Mouse (Mus musculus): ENCODE measurements at regions not wholly inside any gene's neighbourhood (a gene's known extent, or its start where the extent isn't known, plus 50 kb on each side); places are given as distances from the start of the nearest gene placed in this dataset.

DNA sequence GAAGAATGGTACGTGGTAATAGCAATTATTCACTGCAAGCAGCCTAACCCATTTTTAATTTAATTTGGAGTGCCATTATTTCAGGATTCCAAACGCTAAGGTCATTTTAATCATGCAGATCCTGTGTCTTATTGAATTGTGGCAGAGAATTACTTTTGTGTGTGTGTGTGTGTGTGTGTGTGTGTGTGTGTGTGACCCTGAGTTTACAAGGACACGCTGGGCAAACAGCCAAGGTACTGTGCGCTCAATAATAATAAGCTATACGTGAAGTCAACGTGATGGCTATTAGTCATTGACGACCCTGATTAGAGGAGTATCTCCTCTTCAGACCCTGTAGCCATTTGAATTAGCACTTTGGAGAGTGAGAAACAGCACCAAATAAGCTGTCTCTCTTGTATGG, 144.1 kb downstream of the Klf7 start:
- in situ Hi-C loops (cut with MseI, MboI) = no loop called here

DNA sequence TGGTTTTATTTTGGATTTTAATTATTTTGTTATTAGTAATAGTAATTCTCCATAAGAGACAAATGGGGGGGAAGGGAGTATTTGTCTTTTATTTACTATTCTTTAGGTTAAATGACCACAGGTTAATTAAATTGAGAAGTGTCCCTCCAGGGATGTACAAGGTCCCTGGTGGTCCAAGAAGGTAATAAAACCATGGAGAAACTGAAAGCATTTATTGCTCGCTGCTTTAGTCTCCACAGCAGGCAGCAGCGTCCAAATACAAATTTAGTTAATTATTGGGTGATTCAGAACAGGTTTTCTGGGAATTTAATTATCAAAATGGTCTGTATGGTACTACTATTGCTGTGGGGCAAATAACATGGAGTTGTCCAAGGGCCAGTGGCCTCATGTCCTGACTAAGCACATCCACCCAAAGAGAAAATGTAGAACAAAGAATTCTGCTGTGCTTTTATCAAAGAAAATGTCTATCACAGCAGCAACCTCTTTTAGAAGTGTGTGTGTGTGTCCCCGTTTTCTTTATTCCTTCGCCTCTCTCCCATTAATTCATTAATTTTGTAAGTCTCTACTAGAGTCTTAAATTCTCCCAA, 144.7 kb downstream of the Klf7 start:
- in situ Hi-C loops (cut with MseI, MboI) = no loop called here

DNA sequence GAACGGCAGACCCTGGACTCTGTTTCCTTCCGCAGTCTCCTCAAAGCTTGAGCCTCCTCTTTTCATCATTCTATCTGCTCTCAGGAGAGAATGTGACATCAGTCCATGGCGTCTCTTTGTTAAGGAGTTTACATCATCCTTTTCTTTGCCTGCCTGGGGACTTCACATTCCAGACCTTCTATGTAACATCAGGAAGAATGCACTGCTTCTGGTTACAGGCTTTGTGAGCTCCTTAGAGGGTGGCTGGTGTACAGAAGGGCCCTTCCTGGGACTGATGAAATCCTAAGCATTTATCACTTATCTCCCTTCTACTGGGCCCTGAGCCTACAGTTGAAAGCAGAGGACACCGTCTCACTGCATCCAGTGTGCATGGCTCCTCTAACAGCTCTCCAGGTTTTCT, 145.2 kb downstream of the Klf7 start:
- in situ Hi-C loops (cut with MseI, MboI) = no loop called here

DNA sequence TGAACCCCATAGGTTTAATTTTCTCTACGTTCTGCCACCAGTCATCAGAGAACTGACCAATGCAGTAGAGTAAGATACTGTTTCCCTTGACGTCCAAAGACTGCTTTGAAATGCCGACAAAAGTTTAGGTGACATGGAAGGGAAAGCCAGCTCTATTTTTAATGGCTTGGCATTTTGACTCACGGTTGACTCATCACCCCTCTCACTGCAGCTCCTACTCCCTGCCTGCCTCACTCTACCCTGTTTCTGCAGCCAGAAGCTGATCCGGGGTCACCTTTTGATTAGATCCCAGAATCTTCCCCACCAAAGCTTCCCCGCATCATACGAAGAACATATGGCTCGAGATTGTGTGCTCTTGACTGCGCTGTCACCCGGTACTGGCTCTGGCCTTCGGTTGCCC, 154.2 kb downstream of the Klf7 start:
- in situ Hi-C loops (cut with MseI, MboI) = loop anchor here in 1 of 2 experiments (25.0 kb wide), 1 partner anchor 469 kb away; no protein-coding TSS in a partner anchor

DNA sequence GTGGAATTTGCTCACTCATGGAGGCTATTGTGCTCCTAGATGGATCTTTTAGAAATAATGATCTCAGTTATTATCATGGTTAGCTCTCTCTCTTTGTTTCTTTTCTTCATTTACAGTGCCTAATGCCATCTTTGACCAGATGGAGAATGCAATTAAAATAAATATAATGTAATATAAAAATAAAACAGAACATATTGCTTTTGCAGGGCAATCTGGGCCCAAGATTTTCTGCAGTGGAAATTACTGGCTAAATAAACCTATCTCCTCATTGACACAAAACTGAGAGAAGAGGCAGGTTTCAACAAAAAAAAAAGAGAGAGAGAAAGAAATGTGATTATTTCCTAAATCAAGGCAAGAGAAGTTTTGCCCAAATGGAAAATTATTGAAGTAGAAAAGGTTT, 156.6 kb downstream of the Klf7 start:
- in situ Hi-C loops (cut with MseI, MboI) = loop anchor here in 1 of 2 experiments (25.0 kb wide), 1 partner anchor 472 kb away; no protein-coding TSS in a partner anchor

DNA sequence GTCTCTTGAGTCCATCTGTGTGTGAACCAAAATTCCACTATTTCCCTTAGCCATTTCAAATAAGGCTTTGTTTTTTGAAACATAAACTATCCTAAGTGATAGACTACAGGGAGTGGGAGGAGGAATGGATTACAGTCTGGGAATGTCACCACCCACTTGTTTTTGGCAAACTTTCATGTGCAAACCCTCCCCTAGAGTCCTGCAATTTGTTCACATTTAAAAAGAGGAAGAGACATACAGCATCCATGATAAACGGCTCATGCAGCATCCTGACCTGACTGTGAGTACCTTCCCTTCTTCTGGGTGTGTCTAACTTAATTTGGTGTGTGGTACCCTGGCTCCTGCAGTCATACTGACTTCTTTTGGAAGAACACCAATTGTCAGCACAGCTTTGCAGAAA, 157.6 kb downstream of the Klf7 start:
- in situ Hi-C loops (cut with MseI, MboI) = loop anchor here in 1 of 2 experiments (25.0 kb wide), 1 partner anchor 473 kb away; no protein-coding TSS in a partner anchor

DNA sequence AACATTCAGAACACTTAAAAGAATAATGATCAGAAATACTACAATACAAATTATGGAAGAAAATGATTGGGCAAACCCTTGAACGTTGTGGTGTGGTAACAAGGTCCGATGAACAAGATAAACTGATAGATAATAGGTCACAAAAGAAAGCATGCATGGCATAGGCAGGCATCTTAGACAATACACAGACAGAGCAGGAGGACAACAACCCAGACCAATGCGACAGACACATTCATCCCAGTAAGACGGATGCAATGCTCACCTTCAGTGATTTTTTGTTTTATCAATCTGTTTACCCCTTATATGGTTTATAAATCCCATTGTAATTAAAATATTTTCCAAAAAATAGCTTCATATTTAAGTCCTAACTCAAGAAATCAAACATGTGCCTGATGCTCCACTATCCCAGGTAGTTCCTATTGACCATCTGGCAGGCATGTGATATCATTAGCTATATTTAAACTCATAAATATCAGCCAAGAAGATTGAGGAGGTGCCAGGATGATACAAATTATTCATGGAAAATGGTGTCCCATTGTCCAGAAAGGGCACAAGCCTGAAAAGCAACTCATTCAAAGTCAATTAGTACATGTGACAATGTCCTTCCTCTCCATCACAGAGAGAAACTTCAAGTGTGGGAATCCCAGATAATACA, 166.3 kb downstream of the Klf7 start:
- in situ Hi-C loops (cut with MseI, MboI) = loop anchor here in 1 of 2 experiments (25.0 kb wide), 1 partner anchor 481 kb away; no protein-coding TSS in a partner anchor

DNA sequence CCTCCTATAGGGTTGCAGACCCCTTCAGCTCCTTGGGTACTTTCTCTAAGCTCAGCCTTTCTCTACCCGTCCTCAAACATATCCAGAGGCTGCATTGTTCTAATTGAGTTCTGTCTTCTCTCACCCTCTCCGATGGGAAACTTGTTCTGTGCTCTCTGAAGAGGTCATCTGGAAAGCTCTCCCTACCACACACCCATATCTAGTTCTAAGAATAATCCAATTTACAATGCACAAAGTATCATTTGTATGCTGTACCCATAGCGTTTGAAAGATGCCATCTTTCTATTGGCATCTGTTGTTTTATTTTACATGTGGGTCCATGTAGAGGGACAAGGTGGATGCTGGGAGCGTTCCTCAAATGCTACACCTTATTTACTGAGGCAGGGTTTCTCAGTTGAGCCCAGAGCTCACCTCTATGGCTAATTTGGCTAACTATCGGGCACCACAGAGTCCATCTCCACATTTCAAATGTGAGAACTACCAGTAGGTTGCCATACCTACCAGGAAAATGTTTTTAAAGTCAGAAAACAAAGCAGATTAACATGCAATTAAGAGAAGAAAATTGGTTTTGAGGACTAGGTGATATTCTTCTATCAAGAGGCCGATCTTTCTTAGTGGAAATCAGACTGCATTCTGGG, 167.1 kb downstream of the Klf7 start:
- in situ Hi-C loops (cut with MseI, MboI) = loop anchor here in 1 of 2 experiments (25.0 kb wide), 1 partner anchor 482 kb away; no protein-coding TSS in a partner anchor

DNA sequence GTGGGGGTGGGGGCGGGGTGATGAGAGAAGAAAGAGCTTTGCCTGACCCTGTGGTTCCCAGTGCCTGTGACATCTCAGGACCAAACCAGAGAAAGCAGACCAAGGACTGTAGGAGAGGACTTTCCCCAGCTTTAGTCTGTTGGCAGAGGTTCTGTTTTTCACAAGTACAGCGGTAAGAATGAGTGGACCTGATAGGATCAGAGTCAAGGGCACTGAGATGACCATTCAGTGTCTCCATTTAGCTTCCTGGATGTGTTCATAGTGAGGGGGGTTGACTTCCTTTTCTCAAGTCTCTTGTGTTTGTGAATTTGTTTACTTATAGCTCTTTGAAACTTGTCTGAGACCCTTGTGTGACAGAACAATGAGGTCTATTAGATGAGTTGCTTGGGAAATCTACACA, 167.9 kb downstream of the Klf7 start:
- in situ Hi-C loops (cut with MseI, MboI) = loop anchor here in 1 of 2 experiments (25.0 kb wide), 1 partner anchor 483 kb away; no protein-coding TSS in a partner anchor

DNA sequence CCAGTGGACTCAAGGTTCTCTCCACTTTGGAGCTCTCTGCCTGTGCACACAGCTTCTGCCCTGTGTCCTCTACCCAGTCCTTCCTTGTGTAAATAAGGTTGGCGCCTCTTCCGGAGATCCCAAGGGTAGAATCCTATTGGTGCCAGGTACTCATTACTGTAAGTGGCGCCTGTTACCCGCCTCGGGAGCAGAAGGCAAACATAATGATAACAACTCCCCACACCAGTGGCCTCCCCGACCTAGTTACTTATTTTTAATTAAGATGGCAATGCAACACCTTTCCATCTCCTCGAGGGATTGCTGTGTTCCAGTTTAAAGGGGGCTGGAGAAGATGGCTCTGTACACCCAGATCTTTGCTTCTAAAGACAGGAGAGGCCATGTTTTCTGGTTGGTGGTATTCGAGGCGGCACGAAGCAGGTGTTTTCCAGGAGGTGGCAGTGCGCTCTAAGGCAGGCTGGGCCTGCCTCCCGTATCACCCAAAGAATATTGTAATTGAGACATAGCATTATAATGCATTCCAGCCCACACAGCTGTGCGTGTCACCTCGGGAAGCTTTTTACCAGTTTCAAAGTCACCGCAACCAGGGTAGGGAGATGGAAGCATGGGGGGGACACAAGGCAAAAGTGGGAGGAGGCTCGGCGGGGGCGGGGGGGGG, 168.7 kb downstream of the Klf7 start:
- in situ Hi-C loops (cut with MseI, MboI) = loop anchor here in 1 of 2 experiments (25.0 kb wide), 1 partner anchor 484 kb away; no protein-coding TSS in a partner anchor

DNA sequence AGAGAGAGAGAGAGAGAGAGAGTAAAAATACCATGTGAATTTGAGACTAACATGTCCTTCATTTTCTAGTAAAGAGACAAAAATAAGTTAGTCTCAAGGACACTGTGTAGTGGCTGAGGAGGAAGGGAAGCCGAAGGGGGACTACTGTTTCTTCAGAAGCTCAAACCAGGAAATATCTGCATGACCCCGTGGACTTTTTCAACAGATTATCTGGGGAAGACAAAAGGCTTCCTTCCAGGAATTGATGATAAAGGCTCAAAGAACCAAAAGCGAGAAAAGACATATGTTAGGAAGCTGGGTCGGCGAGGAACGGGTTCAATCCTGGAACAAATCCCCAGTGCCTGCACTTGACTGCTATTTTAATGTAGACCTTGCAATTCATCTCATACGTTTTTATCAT, 170.4 kb downstream of the Klf7 start:
- in situ Hi-C loops (cut with MseI, MboI) = loop anchor here in 1 of 2 experiments (25.0 kb wide), 1 partner anchor 486 kb away; no protein-coding TSS in a partner anchor

DNA sequence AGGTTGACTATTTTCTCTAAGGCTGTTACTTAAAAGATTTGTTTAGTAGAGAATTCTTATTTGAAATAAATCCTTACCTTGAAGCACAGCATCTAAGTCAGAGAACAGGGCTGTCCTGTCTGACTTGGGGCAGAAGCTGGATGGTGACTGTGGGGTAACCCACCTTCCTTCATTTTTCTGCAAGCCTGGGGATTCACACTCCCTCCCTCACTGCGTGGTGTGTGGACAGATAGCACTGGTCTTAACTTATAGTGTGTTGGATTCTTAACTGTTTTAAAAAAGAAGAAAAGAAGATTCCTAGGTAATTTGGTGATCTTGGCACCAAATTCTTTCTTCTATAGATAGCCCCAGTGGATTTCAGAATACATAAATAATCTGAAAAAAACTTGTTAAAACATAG, 174.8 kb downstream of the Klf7 start:
- in situ Hi-C loops (cut with MseI, MboI) = no loop called here

DNA sequence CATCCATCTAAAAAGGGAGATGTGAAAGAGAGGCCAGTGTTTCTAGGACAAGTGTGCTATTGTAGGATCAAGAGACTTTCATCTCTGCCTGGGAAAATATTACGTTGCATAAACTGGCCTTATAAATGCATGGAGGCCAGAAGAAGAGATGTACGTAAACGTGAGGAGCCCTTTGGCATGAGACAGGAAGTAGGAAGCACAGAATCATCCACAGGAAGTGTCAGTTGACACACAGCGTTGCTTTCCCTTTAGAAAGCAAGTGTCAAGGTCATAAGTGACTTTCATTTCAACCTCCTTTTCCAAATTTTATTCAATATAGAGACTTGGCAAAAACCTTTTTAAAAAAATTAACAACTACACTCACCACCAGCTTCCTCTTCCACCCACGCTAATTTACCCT, 175.2 kb downstream of the Klf7 start:
- in situ Hi-C loops (cut with MseI, MboI) = no loop called here

DNA sequence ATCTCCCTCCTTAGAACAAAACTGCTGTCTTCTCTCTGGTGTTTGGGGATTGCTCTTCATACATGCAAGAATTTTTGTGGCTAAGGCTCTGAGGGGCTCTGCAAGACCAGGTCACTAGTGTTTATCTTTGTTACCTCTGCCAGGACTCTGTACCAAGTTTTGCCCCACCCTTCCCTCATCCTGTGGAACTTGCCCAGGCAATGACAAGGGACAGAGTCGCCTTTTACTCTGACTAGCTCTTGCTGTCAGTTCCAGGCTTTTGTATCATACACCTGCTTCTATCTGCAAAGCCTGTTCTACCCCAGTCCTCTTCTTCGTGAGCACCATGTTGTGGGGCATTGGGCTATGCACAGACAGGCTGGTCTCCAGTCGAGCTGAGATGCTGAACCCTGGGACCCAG, 175.7 kb upstream of the 4933402D24Rik start:
- in situ Hi-C loops (cut with MseI, MboI) = no loop called here

DNA sequence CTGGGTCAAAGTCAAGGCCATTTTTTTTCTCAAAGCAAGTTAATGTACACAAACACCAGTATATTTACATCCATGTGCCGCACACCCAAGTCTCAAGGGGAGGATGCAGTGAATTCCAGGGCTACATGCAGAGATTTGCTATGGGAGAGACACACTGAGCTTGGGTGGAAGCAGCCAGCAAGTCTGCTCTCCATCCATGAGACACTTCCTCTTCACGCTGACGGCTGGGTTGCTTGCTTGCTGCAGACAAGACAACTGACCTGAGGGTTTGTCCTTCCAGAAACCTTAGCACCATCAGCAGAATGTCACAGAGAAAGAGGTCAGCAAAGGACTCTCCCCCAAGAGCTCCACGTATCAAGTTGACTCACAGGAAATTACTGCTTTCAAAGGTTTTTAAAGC, 169.3 kb upstream of the 4933402D24Rik start:
- in situ Hi-C loops (cut with MseI, MboI) = no loop called here

DNA sequence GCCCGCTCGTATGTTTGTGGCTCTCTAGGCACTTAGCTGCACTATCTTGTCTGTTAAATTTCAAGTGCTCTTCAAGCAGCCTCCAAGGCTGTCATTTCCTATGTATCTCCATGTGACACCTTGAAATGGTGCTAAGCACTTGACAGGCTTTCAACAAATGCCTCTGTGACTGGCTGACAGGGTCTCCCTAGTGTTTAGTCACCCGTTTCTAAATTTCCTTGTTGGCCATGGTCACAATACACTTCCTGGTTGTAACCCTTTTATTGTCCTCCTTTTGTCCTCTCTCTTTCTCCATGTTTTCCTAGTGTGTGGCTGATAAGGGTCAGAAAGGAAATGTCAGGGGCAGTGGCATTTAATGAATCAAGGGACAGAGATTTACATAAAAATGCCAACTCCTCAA, 168.4 kb upstream of the 4933402D24Rik start:
- in situ Hi-C loops (cut with MseI, MboI) = no loop called here

DNA sequence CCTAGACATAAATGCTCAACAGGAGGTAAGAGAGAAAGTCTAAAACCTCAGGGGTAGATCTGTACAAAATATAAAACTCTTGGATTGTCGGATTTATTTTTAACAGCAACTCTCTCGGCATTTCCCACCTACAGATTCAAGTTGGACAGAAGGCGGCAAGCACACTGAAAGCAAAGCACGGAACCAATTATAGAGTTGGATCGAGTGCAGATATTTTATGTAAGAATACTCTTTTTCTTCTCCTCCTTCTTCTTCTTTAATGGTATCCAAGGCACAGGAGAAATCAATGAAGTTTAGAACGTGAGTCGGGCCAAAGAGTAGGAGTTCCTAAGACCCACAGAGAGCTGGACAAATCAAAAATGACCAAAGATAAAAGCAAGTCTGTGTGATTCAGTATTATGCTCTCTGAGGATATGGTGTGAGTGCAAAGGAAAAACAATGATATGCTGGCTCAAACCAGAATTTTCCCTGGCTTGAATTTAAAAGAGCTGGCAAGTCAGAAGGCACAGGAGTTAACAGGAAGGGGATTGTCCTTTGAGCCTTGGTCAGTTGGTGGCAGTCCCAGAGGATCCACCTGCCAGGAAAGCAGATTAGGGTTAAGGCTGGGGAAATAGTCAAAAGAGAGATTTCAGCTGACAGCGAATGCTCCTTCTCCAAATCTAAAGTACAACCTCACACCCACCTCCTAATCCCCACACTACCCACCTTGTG, 165.7 kb upstream of the 4933402D24Rik start:
- in situ Hi-C loops (cut with MseI, MboI) = no loop called here

DNA sequence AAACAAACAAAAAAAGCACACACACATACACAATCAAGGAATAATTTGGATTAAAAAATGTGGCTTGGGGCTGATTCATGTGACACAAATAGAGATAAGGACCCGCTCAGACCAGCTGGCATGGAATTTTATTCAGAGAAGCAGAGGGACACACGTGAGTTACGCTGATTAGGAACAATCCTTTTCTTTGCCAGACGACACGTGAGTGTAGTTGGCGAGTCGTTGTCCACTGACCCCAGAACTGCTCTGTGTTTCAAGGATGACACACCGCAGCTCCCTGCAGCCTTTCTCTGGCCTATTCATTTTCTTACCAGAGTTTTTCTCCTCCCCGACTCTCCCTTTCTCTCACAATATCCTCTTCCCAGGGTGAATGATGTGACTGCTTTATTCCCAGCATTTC, 163.4 kb upstream of the 4933402D24Rik start:
- in situ Hi-C loops (cut with MseI, MboI) = no loop called here

DNA sequence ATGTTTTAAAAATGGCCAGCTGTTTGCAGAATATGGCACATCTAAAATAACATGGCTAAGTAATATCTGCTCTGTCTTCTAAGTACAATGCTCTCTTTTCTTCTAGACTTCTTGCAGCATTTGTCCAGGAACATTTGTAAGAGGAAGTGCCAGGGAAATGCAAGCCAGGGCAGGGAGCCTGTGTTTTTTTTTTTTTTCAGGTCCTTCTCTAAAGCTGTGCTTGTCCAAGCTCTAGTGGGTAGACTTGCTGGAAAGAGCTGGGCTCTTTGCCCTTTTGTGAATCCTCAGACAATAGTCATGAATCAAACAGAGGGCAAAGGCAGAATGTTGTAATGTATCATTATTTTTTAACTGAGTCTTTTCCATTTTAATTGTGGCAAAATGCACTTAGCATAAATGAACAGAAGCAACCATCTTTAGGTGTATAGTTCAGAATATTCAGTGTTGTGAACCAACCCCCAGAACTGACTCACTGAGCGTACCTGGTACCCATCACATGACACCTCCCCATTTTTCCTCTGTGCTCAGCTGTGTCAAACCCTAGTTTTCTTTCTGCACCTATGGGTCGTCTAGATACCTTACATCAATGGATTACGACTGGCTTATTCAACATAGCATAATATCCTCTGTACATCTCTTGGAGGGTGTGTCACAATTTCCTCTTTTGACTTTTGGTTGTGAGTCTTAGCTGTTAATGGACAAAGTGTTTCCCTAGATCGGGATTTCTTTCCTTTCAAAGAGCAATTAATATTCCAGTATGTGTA, 160.5 kb upstream of the 4933402D24Rik start:
- in situ Hi-C loops (cut with MseI, MboI) = no loop called here

DNA sequence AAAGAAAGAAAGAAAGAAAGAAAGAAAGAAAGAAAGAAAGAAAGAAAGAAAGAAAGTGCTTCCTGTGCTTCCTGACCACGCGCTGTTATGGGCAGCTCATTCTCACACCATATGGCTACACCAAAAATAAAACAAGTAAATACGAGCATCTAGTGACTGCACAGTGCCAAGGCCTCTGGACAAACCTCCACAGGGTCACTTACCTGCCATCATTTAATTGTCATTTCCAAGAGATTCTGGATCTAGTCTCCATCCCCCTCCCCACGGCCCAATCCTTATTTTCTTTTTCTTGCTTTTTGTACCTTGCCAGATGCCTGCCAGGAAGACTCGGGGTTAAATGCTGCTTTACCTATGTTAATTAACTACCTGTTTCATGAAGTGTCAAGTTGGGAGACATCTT, 159.8 kb upstream of the 4933402D24Rik start:
- in situ Hi-C loops (cut with MseI, MboI) = no loop called here

DNA sequence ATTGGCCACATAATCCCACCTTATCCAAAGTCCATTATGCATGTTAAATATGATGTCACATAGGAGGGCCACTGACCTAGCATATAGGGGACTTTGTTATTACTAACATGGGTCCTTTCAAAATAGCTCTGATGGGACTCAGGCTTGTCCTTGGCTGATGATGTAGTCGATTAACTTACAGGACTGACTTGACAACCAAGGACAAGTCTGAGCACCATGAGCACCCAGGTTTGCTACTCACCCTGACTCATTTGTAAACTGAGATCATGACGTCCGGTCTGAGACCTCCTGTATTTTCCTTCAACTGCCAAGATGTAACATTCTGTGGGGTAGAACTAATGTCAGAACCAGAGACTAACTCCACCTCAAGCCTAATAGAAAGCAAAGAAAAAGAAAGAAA, 159.3 kb upstream of the 4933402D24Rik start:
- in situ Hi-C loops (cut with MseI, MboI) = no loop called here
